Mouse (Mus musculus) intestine, postnatal 0 days (tissue): Measurements from ENCODE around the gene Pnpla5. TPM values are rescaled to one million over a fixed set of nuclear protein-coding genes. Genes with fewer than 3 reads are reported as not detected.

Experiments used
- ATAC-seq: fragments of 200-750 bp; cut with Nextera tagmentation; 2 replicates; pipeline ENCODE4 v1.8.0; 2017; ENCODE audit warnings: mild to moderate bottlenecking, moderate TSS enrichment, moderate library complexity
- H3K27ac ChIP-seq: fragments of 300-500 bp; sonication (generic); 2 replicates; pipeline ENCODE4 v1.5.1; 2014; ENCODE audit warnings: mild to moderate bottlenecking, low read depth, low read length, moderate library complexity
- H3K27me3 ChIP-seq: fragments of 300-500 bp; sonication (generic); replicated peaks from 2 replicates; pipeline ENCODE4 v1.6.1; 2014; ENCODE audit warnings: low read length, mixed read lengths; ENCODE audit not compliant: control insufficient read depth, insufficient read depth
- H3K36me3 ChIP-seq: fragments of 300-500 bp; sonication (generic); 2 replicates; pipeline ENCODE4 v1.6.1; 2014; ENCODE audit warnings: mild to moderate bottlenecking, moderate library complexity; ENCODE audit not compliant: control insufficient read depth, insufficient read depth
- H3K4me1 ChIP-seq: fragments of 300-500 bp; sonication (generic); replicated peaks from 2 replicates; pipeline ENCODE4 v1.6.1; 2014; ENCODE audit warnings: antibody characterized with exemption, low read length, mixed read lengths; ENCODE audit not compliant: control insufficient read depth, insufficient read depth
- H3K4me2 ChIP-seq: fragments of 300-500 bp; sonication (generic); replicated peaks from 2 replicates; pipeline ENCODE4 v1.6.1; 2014; ENCODE audit warnings: low read depth, mild to moderate bottlenecking, moderate library complexity
- H3K4me3 ChIP-seq: fragments of 300-500 bp; sonication (generic); 2 replicates; pipeline ENCODE4 v1.5.1; 2014; ENCODE audit warnings: low read depth, low read length
- H3K9ac ChIP-seq: fragments of 300-500 bp; sonication (generic); 2 replicates; pipeline ENCODE4 v1.6.1; 2014; ENCODE audit warnings: mild to moderate bottlenecking, low read depth, low read length
- H3K9me3 ChIP-seq: fragments of 300-500 bp; sonication (generic); 2 replicates; pipeline ENCODE4 v1.6.1; 2016; ENCODE audit warnings: mixed run types; ENCODE audit not compliant: control insufficient read depth
- CTCF ChIP-seq: sonication (generic); IDR thresholded peaks from 2 replicates; pipeline ENCODE4 v1.5.1; 2016; ENCODE audit warnings: low read depth, mild to moderate bottlenecking, control low read depth, antibody characterized with exemption, moderate library complexity
- WGBS: fragments of 180-500 bp; shearing (Covaris S2); extraction: QIAGEN DNeasy Blood & Tissue Kit; methylation state at CpG from one replicate; pipeline ENCODE4 v1.1.7; 2014; 5-methylcytosine and 5-hydroxymethylcytosine counted together
- polyA plus RNA-seq: library from polyadenylated mRNA; unstranded; fragments of >200 nt; fragmentation: Nextera tagmentation; extraction: Ambion mirVana; gene quantifications from 2 replicates; pipeline ENCODE4 v1.2.1, GENCODE M21; 2015

The Pnpla5 gene
- polyA plus RNA-seq, 1 experiment from 2014 or later: not detected

DNA sequence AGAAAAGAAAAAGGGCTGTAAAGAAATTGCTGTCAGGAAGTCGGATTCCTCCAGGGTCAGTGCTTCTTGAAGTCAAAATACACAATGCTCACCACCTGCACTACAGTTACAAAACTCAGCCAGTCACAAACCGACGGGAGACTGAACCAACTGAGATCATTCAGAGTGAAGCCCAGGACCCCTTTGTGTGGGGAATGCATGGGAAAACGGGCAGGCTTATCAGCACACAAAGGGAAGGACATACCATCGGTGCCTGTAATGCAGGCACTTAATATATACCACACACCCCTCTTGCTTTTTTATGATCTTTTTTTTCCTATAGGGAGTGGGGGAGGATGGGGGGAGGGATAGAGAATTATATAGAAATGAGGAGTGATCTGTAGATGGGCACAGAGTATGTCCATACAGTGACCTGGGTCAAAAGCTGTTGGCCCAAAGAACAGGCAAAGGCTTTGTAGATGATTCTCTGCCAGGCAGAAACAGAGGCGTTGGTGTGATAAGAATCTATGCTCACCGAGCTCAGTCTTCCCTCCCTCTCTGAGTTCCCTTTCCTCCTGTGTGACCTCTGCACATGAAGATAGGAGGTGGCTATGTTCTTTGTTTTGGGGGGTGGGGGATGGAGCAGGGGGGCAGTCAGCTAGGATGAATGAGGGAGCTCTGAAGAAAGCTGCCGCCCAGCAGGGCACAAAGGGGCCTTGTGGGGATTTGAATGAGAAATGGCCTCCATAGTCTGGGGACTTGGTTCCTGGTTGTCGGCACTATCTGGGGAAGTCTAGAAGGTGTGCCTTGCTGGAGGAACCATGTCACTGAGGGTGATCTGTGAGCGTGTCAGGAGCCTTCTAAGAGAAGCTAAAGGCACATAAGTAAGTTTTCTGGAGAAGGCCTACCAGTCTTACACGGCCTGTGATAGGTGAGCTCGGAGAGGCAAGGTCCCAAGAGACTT is 13.8 kb upstream of the Pnpla5 start:
- Histone ChIP-seq H3K9ac (no peak overlapping the region), H3K4me1 (no peaks in the 10 kb centered on the region), H3K27me3 (no peaks in the 10 kb centered on the region), H3K9me3 (no peaks in the 10 kb centered on the region), H3K4me3 (no peak overlapping the region), H3K27ac (no peak overlapping the region), H3K4me2 (no peak overlapping the region), H3K36me3 (no peaks in the 10 kb centered on the region)
- ATAC-seq: no peak
- no peak for TF ChIP-seq CTCF
- 35% methylated on average over 12 of the region's 12 CpGs for WGBS

DNA sequence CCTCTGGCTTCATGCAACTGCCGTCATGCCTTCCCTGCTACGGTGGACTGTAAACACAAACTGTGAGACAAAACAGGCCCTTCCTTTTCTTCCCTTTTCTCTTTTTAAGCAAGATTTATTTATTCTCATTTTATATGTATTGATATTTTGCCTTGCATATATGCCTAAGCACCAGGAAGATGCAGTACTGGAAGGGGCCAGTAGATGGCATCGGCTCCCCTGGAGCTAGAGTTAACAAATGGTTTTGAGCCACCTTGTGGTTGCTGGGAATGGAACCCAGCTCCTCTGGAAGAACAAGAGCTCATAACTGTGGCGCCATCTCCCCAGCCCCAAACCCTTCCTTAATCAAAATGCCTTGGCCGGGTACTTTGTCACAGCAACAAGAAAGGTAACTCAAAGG is 12.5 kb upstream of the Pnpla5 start:
- H3K36me3 ChIP-seq: no peaks in the 10 kb centered on the region
- 78% methylated on average over 5 of the region's 5 CpGs for WGBS
- no peaks in the 10 kb centered on the region for H3K27me3 ChIP-seq
- no peaks in the 10 kb centered on the region for H3K4me1 ChIP-seq
- H3K4me2 ChIP-seq: no peak overlapping the region
- H3K9ac ChIP-seq: no peak overlapping the region
- no peaks in the 10 kb centered on the region for H3K9me3 ChIP-seq
- ATAC-seq: no peak
- no peak overlapping the region for H3K4me3 ChIP-seq
- H3K27ac ChIP-seq: no peak overlapping the region
- TF ChIP-seq CTCF: peak; percentile 74

GRCm38 (mm10) chr15:84133440-84133839 is 10.5 kb upstream of the Pnpla5 start:
- no peak overlapping the region for H3K27ac ChIP-seq
- H3K9ac ChIP-seq: no peak overlapping the region
- no peak for TF ChIP-seq CTCF
- no peaks in the 10 kb centered on the region for H3K36me3 ChIP-seq
- no peak overlapping the region for H3K4me3 ChIP-seq
- no peaks in the 10 kb centered on the region for H3K27me3 ChIP-seq
- no peaks in the 10 kb centered on the region for H3K4me1 ChIP-seq
- H3K4me2 ChIP-seq: no peak overlapping the region
- 70% methylated on average over 4 of the region's 4 CpGs for WGBS
- no peak for ATAC-seq
- no peaks in the 10 kb centered on the region for H3K9me3 ChIP-seq

DNA sequence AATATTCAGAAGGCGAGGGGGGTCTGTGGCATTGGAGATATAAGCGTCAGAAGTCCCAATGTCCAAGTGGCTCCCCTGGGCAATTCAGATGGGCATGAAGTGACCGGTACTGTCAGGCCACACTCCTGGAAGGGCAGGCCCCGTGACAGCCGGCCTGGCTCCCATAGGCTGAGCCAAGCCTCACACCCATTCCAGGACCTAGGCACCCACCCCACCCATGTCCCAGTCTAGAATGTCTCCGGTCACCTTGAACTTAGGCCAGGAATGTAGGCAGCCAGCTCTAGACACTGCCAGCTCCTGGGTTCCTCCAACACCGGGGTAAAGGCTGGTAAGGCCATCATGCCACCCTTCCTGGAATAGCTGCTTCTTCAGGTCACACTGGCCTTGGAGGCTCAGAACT is 9.0 kb upstream of the Pnpla5 start:
- Histone ChIP-seq H3K9ac (no peak overlapping the region), H3K36me3 (no peaks in the 10 kb centered on the region), H3K4me1 (no peaks in the 10 kb centered on the region), H3K27me3 (no peaks in the 10 kb centered on the region), H3K27ac (no peak overlapping the region), H3K4me2 (no peak overlapping the region), H3K9me3 (no peaks in the 10 kb centered on the region), H3K4me3 (no peak overlapping the region)
- no peak for TF ChIP-seq CTCF
- WGBS: 93% methylated on average over 7 of the region's 7 CpGs
- ATAC-seq: no peak

DNA sequence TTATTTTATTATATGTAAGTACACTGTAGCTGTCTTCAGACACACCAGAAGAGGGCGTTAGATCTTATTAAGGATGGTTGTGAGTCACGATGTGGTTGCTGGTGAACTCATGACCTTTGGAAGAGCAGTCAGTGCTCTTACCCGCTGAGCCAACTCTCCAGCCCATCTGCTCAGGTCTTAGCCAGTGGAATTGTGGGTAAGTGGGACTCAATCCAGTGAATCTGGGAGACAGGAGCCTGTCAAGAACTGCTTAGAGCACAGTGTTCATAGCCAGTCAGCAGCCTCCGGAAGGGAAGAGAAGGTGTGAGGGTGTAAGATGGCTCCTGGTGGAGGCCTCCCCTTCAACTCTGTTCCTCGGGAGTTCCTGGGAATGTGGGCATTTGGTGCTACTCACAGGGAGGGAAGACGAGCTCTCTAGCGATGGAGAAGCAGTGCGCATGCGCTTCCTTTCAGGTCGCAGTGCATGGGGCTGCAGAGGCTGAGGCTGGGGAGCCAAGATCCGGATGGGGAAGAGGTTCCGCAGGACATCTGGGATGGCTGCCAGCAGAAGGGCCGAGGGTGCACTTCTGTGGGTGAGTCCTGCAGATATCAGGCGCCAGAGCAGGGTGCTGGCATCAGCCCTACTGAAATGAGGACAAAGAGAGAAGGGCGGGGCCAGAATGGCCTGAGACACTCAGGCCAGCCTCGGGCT is 8.3 kb upstream of the Pnpla5 start:
- ATAC-seq: no peak
- Histone ChIP-seq H3K4me3 (no peak overlapping the region), H3K27me3 (no peaks in the 10 kb centered on the region), H3K9ac (no peak overlapping the region), H3K27ac (no peak overlapping the region), H3K4me2 (no peak overlapping the region), H3K9me3 (no peaks in the 10 kb centered on the region), H3K4me1 (no peaks in the 10 kb centered on the region), H3K36me3 (no peaks in the 10 kb centered on the region)
- no peak for TF ChIP-seq CTCF
- 54% methylated on average over 16 of the region's 16 CpGs for WGBS

GRCm38 (mm10) chr15:84126871-84127270 is 3.9 kb upstream of the Pnpla5 start:
- no peak; the same call in 1 of the 2 replicates for TF ChIP-seq CTCF

More at GRCm38 (mm10) chr15:84126871-84127270, 3.9 kb upstream of the Pnpla5 start:
- ATAC-seq: no peak
- no peak overlapping the region for H3K9ac ChIP-seq
- 36% methylated on average over 5 of the region's 5 CpGs for WGBS
- H3K4me3 ChIP-seq: no peak overlapping the region
- no peaks in the 10 kb centered on the region for H3K9me3 ChIP-seq
- H3K27ac ChIP-seq: no peak overlapping the region
- no peaks in the 10 kb centered on the region for H3K27me3 ChIP-seq
- no peaks in the 10 kb centered on the region for H3K36me3 ChIP-seq
- H3K4me1 ChIP-seq: no peaks in the 10 kb centered on the region
- H3K4me2 ChIP-seq: no peak overlapping the region
